Mouse (Mus musculus) gastrocnemius, adult 2 months (tissue): ENCODE measurements at regions not wholly inside any gene's neighbourhood (a gene's known extent, or its start where the extent isn't known, plus 50 kb on each side); places are given as distances from the start of the nearest gene placed in this dataset.

Experiments
- DNase-seq: peaks from one replicate; pipeline ENCODE4 v3.0.0; 2022
- H3K27ac ChIP-seq: fragments of 200-600 bp; 2 replicates; pipeline ENCODE4 v1.8.1; 2022; ENCODE audit warnings: mild to moderate bottlenecking
- H3K4me3 ChIP-seq: fragments of 200-600 bp; 2 replicates; pipeline ENCODE4 v1.8.1; 2022; ENCODE audit warnings: mild to moderate bottlenecking, moderate library complexity
- CTCF ChIP-seq: fragments of 200-600 bp; IDR thresholded peaks from 2 replicates; pipeline ENCODE4 v1.8.1; 2022; ENCODE audit warnings: antibody characterized with exemption, mild to moderate bottlenecking, moderate library complexity
- intact Hi-C: fragments of 180-260 bp; cut with DNase I; formaldehyde crosslinking; loops from one replicate; pipeline ENCODE4 v1.15.1; 2025

GRCm38 (mm10) chr9:30021981-30022380 is 59.0 kb upstream of the Ntm start:
- Histone ChIP-seq H3K4me3 (no peak overlapping the region), H3K27ac (no peak overlapping the region)
- intact Hi-C loops: no loop called here
- DNase-seq: no peak
- TF ChIP-seq CTCF: no peak

- no peak for DNase-seq
- H3K27ac ChIP-seq: no peak overlapping the region
- intact Hi-C loops: no loop called here
- H3K4me3 ChIP-seq: no peak overlapping the region
- TF ChIP-seq CTCF: no peak
Observed at GRCm38 (mm10) chr9:30025275-30025674, 62.3 kb upstream of the Ntm start.

GRCm38 (mm10) chr9:30026939-30027338 is 64.0 kb upstream of the Ntm start:
- no peak overlapping the region for H3K4me3 ChIP-seq
- no peak for DNase-seq
- no peak overlapping the region for H3K27ac ChIP-seq
- intact Hi-C loops: no loop called here
- no peak for TF ChIP-seq CTCF

- TF ChIP-seq CTCF: no peak
- no peak for DNase-seq
- Histone ChIP-seq H3K4me3 (no peak overlapping the region), H3K27ac (no peak overlapping the region)
- intact Hi-C loops: no loop called here
Observed at GRCm38 (mm10) chr9:30040396-30040795, 77.5 kb upstream of the Ntm start.

GRCm38 (mm10) chr9:30064551-30064950 is 101.6 kb upstream of the Ntm start:
- Histone ChIP-seq H3K4me3 (no peak overlapping the region), H3K27ac (no peak overlapping the region)
- DNase-seq: no peak
- no peak for TF ChIP-seq CTCF
- intact Hi-C loops: no loop called here

- no peak overlapping the region for H3K27ac ChIP-seq
- DNase-seq: no peak
- intact Hi-C loops: no loop called here
Observed at GRCm38 (mm10) chr9:30067980-30068379, 105.0 kb upstream of the Ntm start.

GRCm38 (mm10) chr9:30075233-30075632 is 112.3 kb upstream of the Ntm start:
- no peak overlapping the region for H3K4me3 ChIP-seq
- intact Hi-C loops: no loop called here
- TF ChIP-seq CTCF: no peak
- H3K27ac ChIP-seq: no peak overlapping the region
- no peak for DNase-seq

More at GRCm38 (mm10) chr9:30067980-30068379, 105.0 kb upstream of the Ntm start:
- no peak overlapping the region for H3K4me3 ChIP-seq
- no peak for TF ChIP-seq CTCF

GRCm38 (mm10) chr9:30076006-30076405 is 113.1 kb upstream of the Ntm start:
- DNase-seq: no peak
- Histone ChIP-seq H3K27ac (no peak overlapping the region), H3K4me3 (no peak overlapping the region)
- TF ChIP-seq CTCF: no peak
- intact Hi-C loops: no loop called here

- Histone ChIP-seq H3K4me3 (no peak overlapping the region), H3K27ac (no peak overlapping the region)
- no peak for TF ChIP-seq CTCF
- DNase-seq: no peak
- intact Hi-C loops: no loop called here
Observed at GRCm38 (mm10) chr9:30076482-30076881, 113.5 kb upstream of the Ntm start.

GRCm38 (mm10) chr9:30101942-30102341 is 139.0 kb upstream of the Ntm start:
- Histone ChIP-seq H3K4me3 (no peak overlapping the region), H3K27ac (no peak overlapping the region)
- intact Hi-C loops: no loop called here
- TF ChIP-seq CTCF: no peak
- no peak for DNase-seq

- no peak for TF ChIP-seq CTCF
- intact Hi-C loops: no loop called here
- DNase-seq: no peak
- Histone ChIP-seq H3K27ac (no peak overlapping the region), H3K4me3 (no peak overlapping the region)
Observed at GRCm38 (mm10) chr9:30122371-30122770, 159.4 kb upstream of the Ntm start.

- no peak overlapping the region for H3K4me3 ChIP-seq
- TF ChIP-seq CTCF: no peak
Observed at GRCm38 (mm10) chr9:30129151-30129550, 166.2 kb upstream of the Ntm start.

GRCm38 (mm10) chr9:30131626-30132025 is 168.7 kb upstream of the Ntm start:
- H3K27ac ChIP-seq: no peak overlapping the region
- no peak for TF ChIP-seq CTCF
- no peak for DNase-seq
- no peak overlapping the region for H3K4me3 ChIP-seq
- intact Hi-C loops: no loop called here

More at GRCm38 (mm10) chr9:30129151-30129550, 166.2 kb upstream of the Ntm start:
- DNase-seq: no peak
- intact Hi-C loops: no loop called here
- no peak overlapping the region for H3K27ac ChIP-seq

- DNase-seq: no peak
- Histone ChIP-seq H3K4me3 (no peak overlapping the region), H3K27ac (no peak overlapping the region)
- intact Hi-C loops: no loop called here
- TF ChIP-seq CTCF: no peak
Observed at GRCm38 (mm10) chr9:30134303-30134702, 171.4 kb upstream of the Ntm start.
